ENCODE assay signal across 8 mouse cellular contexts in genomic region chr19:36348161-36348800, GRCm38 (mm10). TPM values are rescaled to one million over a fixed set of nuclear protein-coding genes. Genes with fewer than 3 reads are reported as not detected.
DNase-seq lines count a peak whose midpoint lies in the region; ATAC-seq lines count a peak whose summit lies in the region.

Gene Pcgf5 (plus strand): TSS chr19:36348309.

- no peaks in the 10 kb centered on the region for H3K36me3 ChIP-seq in hindbrain, embryonic 13.5 days

- H3K27me3 ChIP-seq in hindbrain, embryonic 13.5 days = peaks cover 64% of the 10 kb centered on the region

- peak; percentile 81 for ATAC-seq in hindbrain, embryonic 13.5 days (ENCODE audit: low FRiP score)

- peak within 1 kb of the TSS; percentile 72 for H3K9ac ChIP-seq in hindbrain, embryonic 13.5 days

- peaks cover 10% of the 10 kb centered on the region for H3K4me1 ChIP-seq in hindbrain, embryonic 13.5 days (replicated peaks)

- peak within 1 kb of the TSS; percentile 83 for H3K4me3 ChIP-seq in hindbrain, embryonic 13.5 days

- peak within 1 kb of the TSS; percentile 98 for H3K4me2 ChIP-seq in hindbrain, embryonic 13.5 days

- peak within 1 kb of the TSS; percentile 4; the same call in 1 of the 2 replicates for H3K27ac ChIP-seq in hindbrain, embryonic 13.5 days

- peak; percentile 91 for DNase-seq in Muller cell, postnatal 12 days (ENCODE audit: inconsistent ontology term)
- peak; percentile 73 to 80 for DNase-seq in cerebellum, postnatal 10 days
- DNase-seq in frontal cortex, postnatal 25 days (ENCODE audit: low spot score in 2 of 2) = peak; percentile 39
- peak; percentile 44 to 54 for DNase-seq in layer of hippocampus, postnatal 25 days (ENCODE audit: extremely low spot score in 1 of 2, low spot score in 1 of 2)
- DNase-seq in lung, postnatal 14 days = peak; percentile 70
- peak; percentile 33 for DNase-seq in ovary, postnatal 14 days (ENCODE audit: low spot score)
- peak; percentile 61 to 66 for DNase-seq in thymus, postnatal 10 days (ENCODE audit: low spot score in 2 of 2)

- no peaks in the 10 kb centered on the region for H3K9me3 ChIP-seq in hindbrain, embryonic 13.5 days

- WGBS in hindbrain, embryonic 13.5 days = under 1% methylated on average over 86 of the region's 92 CpGs

RNA-seq across cellular contexts. Expression of gene Pcgf5, which starts in this region (rescaled TPM):
- polyA plus RNA-seq in hindbrain, embryonic 13.5 days (2015; fragmentation: Nextera tagmentation; extraction: Ambion mirVana) = 8.1 and 9.2 TPM in 2 replicates
- 10 to 100 TPM; 15.4 to 16.2 TPM for total RNA-seq in layer of hippocampus, postnatal 25 days (2021)

Comparison
In these comparisons a context has a peak if more than half of its experiments do, and no peak if none do; other contexts are left out.
1. Peak in every context shown above with its lines: DNase-seq, ATAC-seq, H3K4me3 ChIP-seq and H3K27ac ChIP-seq.
2. DNase-seq: peak in every context shown above with its lines; median percentile 91 in Muller cell, postnatal 12 days; 76 in cerebellum, postnatal 10 days; 70 in lung, postnatal 14 days; 64 in thymus, postnatal 10 days; 49 in layer of hippocampus, postnatal 25 days; 39 in frontal cortex, postnatal 25 days; 33 in ovary, postnatal 14 days.